Mouse (Mus musculus): Measurements from ENCODE around the gene Nup107.

Gene Nup107

GRCm38 (mm10) chr10:117792141-117793091, at the start of gene Nup107:
TSS of gene Nup107 (minus strand) at chr10:117792705.
- DNase-seq (ENCODE audit: low spot score in 2 of 2), result peak; percentile 100

- no peak for DNase-seq (ENCODE audit: low spot score in 2 of 2)
These were observed 49.3 kb upstream of the Nup107 start for GRCm38 (mm10) chr10:117841765-117842164.

DNA sequence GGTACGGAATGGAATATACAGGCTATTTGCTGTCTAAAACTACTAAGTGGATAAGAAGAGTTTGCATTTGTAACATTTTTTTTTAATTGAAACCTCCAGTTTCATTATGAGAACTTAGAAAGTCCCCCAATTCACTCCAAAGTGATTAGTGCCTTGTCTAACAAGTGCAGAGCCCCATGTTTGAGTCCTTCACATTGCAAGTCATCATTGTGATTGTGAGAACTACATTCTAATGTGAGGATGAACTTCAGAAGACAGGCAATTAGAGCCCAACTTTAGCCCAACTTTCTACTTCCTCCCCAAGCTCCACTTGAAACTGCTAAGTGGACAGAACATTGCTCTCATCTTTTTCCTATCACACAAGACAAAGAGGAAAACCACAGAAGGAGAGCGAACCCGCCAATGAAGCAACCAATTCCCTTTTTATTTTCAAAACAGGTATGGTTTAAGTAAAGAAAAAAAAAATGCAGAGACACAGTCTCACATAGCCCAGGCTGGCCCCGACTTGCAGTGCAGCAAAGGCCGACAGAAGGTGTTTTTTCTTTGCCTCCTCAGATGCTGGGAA, 48.0 kb upstream of the Nup107 start:
- no peak for DNase-seq (ENCODE audit: low spot score in 2 of 2)

GRCm38 (mm10) chr10:117839737-117840136, 47.2 kb upstream of the Nup107 start:
- no peak for DNase-seq (ENCODE audit: low spot score in 2 of 2)

- DNase-seq (ENCODE audit: low spot score in 2 of 2), result no peak
These were observed 46.4 kb upstream of the Nup107 start for GRCm38 (mm10) chr10:117838924-117839323.

GRCm38 (mm10) chr10:117836354-117836753, 43.8 kb upstream of the Nup107 start:
- no peak for DNase-seq (ENCODE audit: low spot score in 2 of 2)

DNA sequence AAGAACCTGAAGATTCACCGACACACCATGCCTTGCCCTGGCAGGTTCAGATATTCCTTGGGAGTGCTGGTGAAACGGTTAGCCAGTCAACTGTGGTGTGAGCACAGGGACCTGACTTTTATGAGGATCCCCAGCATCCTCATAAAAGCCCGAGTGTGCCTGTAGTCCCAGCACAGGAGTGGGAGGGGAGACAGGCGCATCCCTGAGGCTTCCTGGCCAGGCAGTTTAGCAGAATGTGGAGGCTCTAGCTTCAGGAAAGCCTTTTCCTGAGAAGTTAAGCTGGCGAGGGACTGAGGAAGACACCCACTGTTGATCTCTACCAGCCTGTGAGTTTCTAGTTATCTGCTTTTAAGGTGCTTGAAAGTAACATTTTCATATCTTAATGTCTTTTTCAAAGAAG, 42.9 kb upstream of the Nup107 start:
- DNase-seq (ENCODE audit: low spot score in 2 of 2), result no peak

DNA sequence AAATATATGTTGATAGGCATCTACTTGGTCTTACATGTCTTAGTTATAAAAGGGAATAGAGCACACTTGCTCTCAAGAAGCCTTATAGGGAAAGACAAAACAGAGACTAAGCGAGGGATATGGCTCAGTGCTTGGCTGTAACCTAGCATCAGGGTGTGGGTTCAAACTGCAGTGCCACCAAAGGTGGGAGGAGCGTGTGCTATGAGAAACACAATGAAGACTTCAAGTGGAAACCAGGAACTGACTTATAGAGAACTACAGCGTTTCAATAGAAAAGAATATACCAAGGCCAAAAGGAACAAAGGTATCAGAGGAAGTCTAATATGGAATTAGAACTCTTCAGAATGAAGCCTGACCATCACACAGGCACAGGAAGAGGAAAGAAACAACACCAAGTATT, 38.3 kb upstream of the Nup107 start:
- DNase-seq (ENCODE audit: low spot score in 2 of 2), result no peak

DNA sequence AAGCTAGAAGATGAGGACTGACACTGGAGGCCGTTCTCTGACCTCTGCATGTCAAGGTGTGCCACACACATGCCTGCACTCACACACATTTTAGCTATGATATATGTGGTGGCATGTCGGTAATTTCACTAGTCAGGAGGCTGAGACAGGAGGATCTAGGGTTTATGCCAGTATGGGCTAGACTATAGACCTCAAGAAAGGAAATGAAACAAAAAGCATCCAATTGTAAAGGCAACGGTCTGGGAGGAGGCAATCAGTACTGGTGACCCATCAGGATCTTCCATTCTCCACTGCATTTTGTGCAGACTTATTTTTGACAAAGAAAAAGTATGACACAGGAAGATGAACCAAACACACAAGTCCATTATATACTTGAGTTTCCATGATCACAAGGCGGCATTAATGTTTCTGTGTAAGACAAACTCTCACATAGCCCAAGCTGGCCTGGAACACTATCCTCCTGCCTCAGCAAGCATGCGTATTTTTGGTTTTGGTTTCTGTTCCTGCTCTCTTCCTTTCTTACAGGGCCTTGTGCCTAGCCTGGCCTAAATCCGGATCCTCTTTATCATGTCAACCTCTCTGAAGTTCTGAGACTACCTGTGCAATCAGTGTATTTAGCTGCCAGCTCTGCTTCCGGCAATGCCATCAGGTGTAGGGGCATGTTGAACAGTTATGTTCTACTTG, 37.1 kb upstream of the Nup107 start:
- no peak for DNase-seq (ENCODE audit: low spot score in 2 of 2)

DNA sequence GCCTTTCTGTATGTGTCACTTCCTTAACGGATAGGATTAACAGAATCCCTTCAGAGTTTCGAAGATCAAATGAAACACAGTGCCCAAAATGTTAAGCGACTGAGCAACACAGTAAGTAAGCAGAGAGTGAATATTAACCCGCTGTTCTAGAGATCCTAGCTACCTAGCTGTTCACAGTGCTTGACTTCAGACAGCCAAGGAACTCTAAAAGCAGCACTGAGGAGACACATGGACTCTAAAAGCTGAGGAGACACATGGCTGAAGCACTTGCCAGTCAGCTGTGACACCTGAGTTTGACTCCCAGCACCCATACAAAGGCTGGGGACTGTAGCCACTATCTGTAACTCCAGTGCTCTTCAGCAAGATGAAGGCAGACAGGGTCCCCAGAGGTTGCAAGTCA, 36.5 kb upstream of the Nup107 start:
- no peak for DNase-seq (ENCODE audit: low spot score in 2 of 2)

- no peak for DNase-seq (ENCODE audit: low spot score in 2 of 2)
These were observed 36.0 kb upstream of the Nup107 start for GRCm38 (mm10) chr10:117828536-117828935.

DNA sequence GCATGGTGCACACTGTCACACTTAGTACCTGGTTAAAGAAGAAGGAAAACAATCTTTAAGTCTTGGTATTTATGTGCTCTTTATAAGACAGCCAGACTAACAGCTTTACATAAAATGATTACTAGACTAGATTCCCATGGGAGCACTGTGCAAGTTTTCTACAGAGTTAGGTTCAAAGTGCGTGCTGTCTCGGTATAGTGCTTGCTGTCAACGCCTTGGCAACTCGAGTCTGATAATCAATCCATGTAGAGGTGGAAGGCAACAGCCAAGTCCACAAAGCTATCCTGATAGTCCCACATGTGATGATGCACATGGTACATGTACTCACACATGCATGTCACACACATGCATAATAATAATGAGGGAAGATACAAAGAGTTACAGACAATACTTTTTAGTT, 32.1 kb upstream of the Nup107 start:
- DNase-seq (ENCODE audit: low spot score in 2 of 2), result no peak

GRCm38 (mm10) chr10:117824139-117824538, 31.6 kb upstream of the Nup107 start:
- DNase-seq (ENCODE audit: low spot score in 2 of 2), result no peak

- no peak for DNase-seq (ENCODE audit: low spot score in 2 of 2)
These were observed 30.8 kb upstream of the Nup107 start for GRCm38 (mm10) chr10:117823321-117823720.

DNA sequence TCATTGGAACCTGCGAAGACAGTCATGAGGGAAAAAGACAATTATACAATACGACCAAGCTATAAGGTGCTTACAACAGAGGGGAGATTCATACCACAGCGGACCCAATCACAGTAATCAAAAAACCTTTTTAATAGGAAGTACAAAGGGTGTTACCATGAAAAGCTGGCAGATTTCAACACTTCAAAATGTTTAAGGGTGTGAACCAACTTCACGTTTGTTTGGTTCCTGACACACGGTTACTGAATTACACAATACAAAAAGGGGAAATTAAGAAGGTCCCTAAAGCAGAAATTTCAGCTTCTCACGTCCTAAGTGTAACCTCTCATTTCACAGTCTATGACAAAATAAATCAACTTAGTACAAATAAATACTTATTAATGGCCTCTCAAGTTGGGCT, 26.1 kb upstream of the Nup107 start:
- no peak for DNase-seq (ENCODE audit: low spot score in 2 of 2)

- no peak for DNase-seq (ENCODE audit: low spot score in 2 of 2)
These were observed 24.2 kb upstream of the Nup107 start for GRCm38 (mm10) chr10:117816721-117817120.

DNA sequence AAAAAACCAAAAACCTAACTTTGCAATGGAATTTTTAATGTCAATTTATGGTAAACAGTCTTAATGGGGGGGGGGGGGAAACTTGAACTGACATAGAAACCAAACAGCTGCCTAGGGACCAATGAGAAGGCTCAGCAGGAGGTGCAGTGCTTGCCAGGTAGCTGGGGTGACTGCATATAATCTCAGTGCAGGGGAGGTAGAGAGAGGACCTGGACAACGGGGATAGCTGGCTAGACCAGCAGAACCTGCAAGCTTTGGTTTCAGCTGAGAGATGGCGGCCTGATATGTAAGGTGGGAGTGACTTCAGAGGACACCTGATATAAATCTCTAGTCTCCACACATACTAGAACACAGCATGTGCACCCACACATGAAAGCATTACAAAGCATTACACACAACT, 20.0 kb upstream of the Nup107 start:
- no peak for DNase-seq (ENCODE audit: low spot score in 2 of 2)

DNA sequence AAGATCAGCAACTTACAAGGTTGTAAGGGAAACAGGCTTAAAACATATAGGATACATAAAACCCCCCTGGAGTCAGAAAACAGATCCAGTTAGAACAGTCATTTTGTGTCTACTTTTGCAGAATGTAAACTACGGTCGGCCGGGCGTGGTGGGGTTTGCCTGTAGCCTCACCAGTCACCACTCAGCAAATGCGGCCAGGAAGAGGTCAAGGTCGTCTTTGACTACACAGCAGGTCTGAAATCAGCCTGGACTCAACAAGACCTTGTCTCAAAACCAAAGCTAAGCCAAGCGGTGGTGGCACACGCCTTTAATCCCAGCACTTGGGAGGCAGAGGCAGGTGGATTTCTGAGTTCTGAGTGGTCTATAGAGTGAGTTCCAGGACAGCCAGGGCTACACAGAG, 19.1 kb upstream of the Nup107 start:
- no peak for DNase-seq (ENCODE audit: low spot score in 2 of 2)

DNA sequence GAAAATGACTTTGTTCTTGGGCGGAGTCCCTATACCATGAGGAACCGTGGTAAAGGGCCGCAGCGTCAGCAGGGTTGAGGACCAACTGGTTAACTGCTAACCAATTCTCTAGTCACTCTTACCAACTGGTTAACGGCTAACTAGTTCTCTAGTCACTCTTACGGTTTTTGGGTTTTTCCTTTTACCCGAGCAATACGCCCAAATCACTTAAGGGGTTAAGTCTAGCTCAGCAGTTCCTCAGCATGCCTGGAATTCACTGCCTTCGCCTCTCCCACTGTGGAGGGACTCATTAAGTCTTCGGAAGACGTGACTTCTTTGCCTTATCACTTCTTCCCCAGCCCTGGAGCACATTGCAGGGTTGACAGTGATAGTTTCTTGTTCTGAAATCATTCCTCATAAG, 18.0 kb upstream of the Nup107 start:
- no peak for DNase-seq (ENCODE audit: low spot score in 2 of 2)

GRCm38 (mm10) chr10:117808068-117808467, 15.6 kb upstream of the Nup107 start:
- DNase-seq (ENCODE audit: low spot score in 2 of 2), result no peak

- no peak for DNase-seq (ENCODE audit: low spot score in 2 of 2)
These were observed 13.4 kb upstream of the Nup107 start for GRCm38 (mm10) chr10:117805919-117806318.

Data from right cerebral cortex, adult 2 months (tissue).